ENCODE assay signal across 28 mouse cellular contexts in the genomic region with DNA sequence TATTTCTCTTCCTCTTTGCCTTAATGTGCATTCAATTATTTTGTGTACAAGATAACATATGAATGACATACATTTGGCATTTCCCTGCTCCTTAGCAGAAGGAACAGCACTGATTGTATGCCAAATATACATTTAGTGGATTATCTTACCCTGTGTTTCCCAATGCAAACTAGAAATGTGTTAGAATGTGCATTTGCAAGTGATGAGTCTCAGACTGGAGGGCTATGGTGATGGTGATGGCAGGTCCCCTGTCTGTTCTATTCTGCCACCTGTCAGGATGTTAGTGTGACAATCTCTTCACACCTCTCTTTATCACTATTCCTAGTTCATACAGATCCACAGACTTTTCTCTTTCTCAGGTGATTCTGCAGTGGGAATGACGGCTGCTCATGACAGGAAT.
"Had no signal": no experiment of that assay in that cellular context is flagged by ENCODE, and none has a peak within 500 bp of the region (broad histone marks: within the 10 kb centered on the region; RNA-seq: fewer than 3 reads in every experiment).

No protein-coding gene starts in this region.

- H3K27ac ChIP-seq: gastrocnemius, adult 2 months; heart, adult 2 months; heart, embryonic 13.5 days; heart, embryonic 15.5 days; hindbrain, embryonic 13.5 days; hindbrain, embryonic 15.5 days; hindbrain, postnatal 0 days; kidney, embryonic 15.5 days; kidney, postnatal 0 days; left cerebral cortex, adult 2 months; limb, embryonic 12.5 days; limb, embryonic 15.5 days; liver, embryonic 12.5 days; liver, embryonic 14.5 days had no signal

- ATAC-seq: hindbrain, postnatal 0 days; intestine, embryonic 16.5 days; liver, embryonic 12.5 days had no signal

- H3K4me3 ChIP-seq: gastrocnemius, adult 2 months; heart, adult 2 months; heart, embryonic 13.5 days; heart, embryonic 15.5 days; hindbrain, embryonic 13.5 days; hindbrain, embryonic 15.5 days; kidney, embryonic 15.5 days; left cerebral cortex, adult 2 months; limb, embryonic 12.5 days; limb, embryonic 15.5 days; liver, embryonic 12.5 days had no signal

- H3K9ac ChIP-seq: heart, embryonic 13.5 days; heart, embryonic 15.5 days; hindbrain, embryonic 13.5 days; hindbrain, embryonic 15.5 days; kidney, embryonic 15.5 days; limb, embryonic 12.5 days; limb, embryonic 15.5 days; liver, embryonic 12.5 days; liver, embryonic 14.5 days had no signal

- H3K4me1 ChIP-seq: heart, embryonic 13.5 days; heart, embryonic 15.5 days; hindbrain, embryonic 13.5 days; hindbrain, embryonic 15.5 days; kidney, embryonic 15.5 days; limb, embryonic 12.5 days; limb, embryonic 15.5 days; liver, embryonic 12.5 days had no signal

- H3K4me2 ChIP-seq: heart, embryonic 11.5 days; heart, embryonic 13.5 days; heart, embryonic 15.5 days; hindbrain, embryonic 13.5 days; hindbrain, embryonic 15.5 days; kidney, embryonic 15.5 days; limb, embryonic 12.5 days; limb, embryonic 15.5 days; liver, embryonic 12.5 days had no signal

- H3K9me3 ChIP-seq: heart, embryonic 13.5 days; heart, embryonic 15.5 days; hindbrain, embryonic 13.5 days; hindbrain, embryonic 15.5 days; kidney, embryonic 15.5 days; limb, embryonic 12.5 days; limb, embryonic 15.5 days; liver, embryonic 12.5 days had no signal

- H3K27me3 ChIP-seq: heart, embryonic 13.5 days; heart, embryonic 15.5 days; hindbrain, embryonic 13.5 days; hindbrain, embryonic 15.5 days; kidney, embryonic 15.5 days; limb, embryonic 12.5 days; limb, embryonic 15.5 days; liver, embryonic 12.5 days had no signal

- H3K36me3 ChIP-seq: heart, embryonic 13.5 days; heart, embryonic 15.5 days; hindbrain, embryonic 13.5 days; hindbrain, embryonic 15.5 days; kidney, embryonic 15.5 days; limb, embryonic 12.5 days; limb, embryonic 15.5 days; liver, embryonic 12.5 days had no signal

- DNase-seq: gastrocnemius, adult 2 months; gastrocnemius, postnatal 10 days; gastrocnemius, postnatal 25 days; heart, adult 2 months; heart, postnatal 14 days; heart, postnatal 36 days; kidney, adult 11 months; kidney, adult 2 months; kidney, adult 9 months; kidney, postnatal 14 days; kidney, postnatal 36 days; layer of hippocampus, adult 9-11 months; left cerebral cortex, postnatal 4 days; lung, adult 18-20 months had no signal
